Mouse (Mus musculus) myocyte (in vitro differentiated cells): ENCODE data around the gene Zfp644. TPM values are rescaled to one million over a fixed set of nuclear protein-coding genes. Genes with fewer than 3 reads are reported as not detected.

Source experiments
- H3K27me3 ChIP-seq: one replicate; pipeline ENCODE4 v1.6.1; 2011; ENCODE audit not compliant: control insufficient read depth, insufficient read depth, insufficient read length
- H3K36me3 ChIP-seq: one replicate; pipeline ENCODE4 v1.6.1; 2011; ENCODE audit not compliant: control insufficient read depth, insufficient read depth
- H3K4me2 ChIP-seq: one replicate; pipeline ENCODE4 v1.6.1; 2011; ENCODE audit warnings: low read depth, control low read depth
- H3K4me3 ChIP-seq: one replicate; pipeline ENCODE4 v1.5.1; 2011; ENCODE audit warnings: mild to moderate bottlenecking, control low read depth, moderate library complexity
- H3K79me2 ChIP-seq: one replicate; pipeline ENCODE4 v1.6.1; 2011; ENCODE audit not compliant: control insufficient read depth, insufficient read depth
- H3ac ChIP-seq: one replicate; pipeline ENCODE4 v1.6.1; 2011; ENCODE audit not compliant: control insufficient read depth, insufficient read length
- CEBPB ChIP-seq: IDR thresholded peaks from 2 replicates; pipeline ENCODE4 v1.6.1; 2011; ENCODE audit warnings: mild to moderate bottlenecking, moderate library complexity; ENCODE audit not compliant: poor library complexity, insufficient read depth, severe bottlenecking
- E2F4 ChIP-seq: IDR thresholded peaks from one replicate; pipeline ENCODE4 v1.6.1; 2011; ENCODE audit warnings: mild to moderate bottlenecking, control low read depth, moderate library complexity; ENCODE audit not compliant: insufficient read depth
- MAX ChIP-seq: IDR thresholded peaks from one replicate; pipeline ENCODE4 v1.6.1; 2011; ENCODE audit warnings: low read depth, mild to moderate bottlenecking, control low read depth
- MYOD1 ChIP-seq, 3 experiments: IDR thresholded peaks; one replicate each; pipeline ENCODE4 v1.6.1; 2011; ENCODE audit warnings: control low read depth in 2 of 3, low read depth in 2 of 3, mild to moderate bottlenecking in 2 of 3, moderate library complexity in 1 of 3; ENCODE audit not compliant: insufficient read length in 2 of 3, control insufficient read depth in 1 of 3
- MYOG ChIP-seq, 3 experiments: IDR thresholded peaks; one replicate each; pipeline ENCODE4 v1.6.1; 2011; ENCODE audit warnings: control low read depth in 2 of 3, low read depth in 2 of 3, mild to moderate bottlenecking in 2 of 3; ENCODE audit not compliant: insufficient read length in 2 of 3, control insufficient read depth in 1 of 3, insufficient read depth in 1 of 3
- POLR2A ChIP-seq: IDR thresholded peaks from one replicate; pipeline ENCODE4 v1.6.1; 2011; ENCODE audit warnings: low read depth, mild to moderate bottlenecking, control low read depth, moderate library complexity; ENCODE audit not compliant: insufficient read length
- POLR2AphosphoS2 ChIP-seq: IDR thresholded peaks from one replicate; pipeline ENCODE4 v1.6.1; 2011; ENCODE audit warnings: low read depth, control low read depth; ENCODE audit not compliant: insufficient read length
- REST ChIP-seq: IDR thresholded peaks from one replicate; pipeline ENCODE4 v1.6.1; 2011; ENCODE audit warnings: mild to moderate bottlenecking, control low read depth, moderate library complexity; ENCODE audit not compliant: insufficient read depth, insufficient read length
- SRF ChIP-seq: IDR thresholded peaks from one replicate; pipeline ENCODE4 v1.6.1; 2011; ENCODE audit warnings: low read depth; ENCODE audit not compliant: control insufficient read depth, insufficient read length
- TCF12 ChIP-seq: IDR thresholded peaks from one replicate; pipeline ENCODE4 v1.6.1; 2011; ENCODE audit warnings: mild to moderate bottlenecking, control low read depth; ENCODE audit not compliant: poor library complexity, insufficient read depth, severe bottlenecking
- TCF3 ChIP-seq: IDR thresholded peaks from one replicate; pipeline ENCODE4 v1.6.1; 2011; ENCODE audit warnings: low read depth, control low read depth; ENCODE audit not compliant: insufficient read length
- USF1 ChIP-seq: IDR thresholded peaks from one replicate; pipeline ENCODE4 v1.6.1; 2011; ENCODE audit warnings: low read depth, mild to moderate bottlenecking, control low read depth, moderate library complexity
- polyA plus RNA-seq: library from polyadenylated mRNA; unstranded; fragments of >200 nt; fragmentation: generic; extraction: Trizol; gene quantifications from one replicate; pipeline ENCODE4 v1.2.1, GENCODE M21; 2012; ENCODE audit warnings: missing spikeins

The Zfp644 gene
- polyA plus RNA-seq, 1 experiment, result 5.1 TPM

DNA sequence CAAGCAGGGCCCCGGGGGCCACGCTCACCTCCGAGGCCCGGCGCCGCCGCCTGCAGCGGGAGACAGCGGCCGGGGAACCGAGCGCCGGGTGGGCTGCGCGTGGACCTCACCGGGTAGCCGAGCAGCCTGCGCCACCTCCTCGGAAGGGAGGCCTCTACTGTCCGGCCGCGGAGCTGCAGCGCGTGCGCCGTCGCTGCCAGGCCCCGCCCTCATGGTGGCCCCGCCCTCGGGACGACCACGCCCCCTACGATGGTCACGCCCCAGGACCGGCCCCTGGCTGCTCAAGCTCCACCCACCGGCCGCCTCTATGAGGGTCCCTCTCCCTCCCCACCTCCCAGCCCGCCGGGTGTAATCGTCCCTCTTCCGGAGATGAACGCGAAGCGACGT is 122.5 kb downstream of the Zfp644 start:
- H3K79me2 ChIP-seq, result no peaks in the 10 kb centered on the region
- TF ChIP-seq TCF12 (no peak), POLR2A (no peak), POLR2AphosphoS2 (no peak), CEBPB (no peak), REST (no peak), USF1 (no peak), E2F4 (no peak), TCF3 (no peak), SRF (no peak), MYOD1 (IDR thresholded peaks at IDR 0.05; ENCODE audit: control insufficient read depth in 1 of 3, insufficient read length in 2 of 3, low read depth in 2 of 3) (no peak), MAX (no peak), MYOG (IDR thresholded peaks at IDR 0.05; ENCODE audit: control insufficient read depth in 1 of 3, insufficient read depth in 1 of 3, insufficient read length in 2 of 3, low read depth in 2 of 3) (no peak)
- H3K27me3 ChIP-seq, result peaks cover 7% of the 10 kb centered on the region
- H3ac ChIP-seq, result no peak overlapping the region
- H3K4me2 ChIP-seq, result no peak overlapping the region
- no peaks in the 10 kb centered on the region for H3K36me3 ChIP-seq
- no peak overlapping the region for H3K4me3 ChIP-seq

DNA sequence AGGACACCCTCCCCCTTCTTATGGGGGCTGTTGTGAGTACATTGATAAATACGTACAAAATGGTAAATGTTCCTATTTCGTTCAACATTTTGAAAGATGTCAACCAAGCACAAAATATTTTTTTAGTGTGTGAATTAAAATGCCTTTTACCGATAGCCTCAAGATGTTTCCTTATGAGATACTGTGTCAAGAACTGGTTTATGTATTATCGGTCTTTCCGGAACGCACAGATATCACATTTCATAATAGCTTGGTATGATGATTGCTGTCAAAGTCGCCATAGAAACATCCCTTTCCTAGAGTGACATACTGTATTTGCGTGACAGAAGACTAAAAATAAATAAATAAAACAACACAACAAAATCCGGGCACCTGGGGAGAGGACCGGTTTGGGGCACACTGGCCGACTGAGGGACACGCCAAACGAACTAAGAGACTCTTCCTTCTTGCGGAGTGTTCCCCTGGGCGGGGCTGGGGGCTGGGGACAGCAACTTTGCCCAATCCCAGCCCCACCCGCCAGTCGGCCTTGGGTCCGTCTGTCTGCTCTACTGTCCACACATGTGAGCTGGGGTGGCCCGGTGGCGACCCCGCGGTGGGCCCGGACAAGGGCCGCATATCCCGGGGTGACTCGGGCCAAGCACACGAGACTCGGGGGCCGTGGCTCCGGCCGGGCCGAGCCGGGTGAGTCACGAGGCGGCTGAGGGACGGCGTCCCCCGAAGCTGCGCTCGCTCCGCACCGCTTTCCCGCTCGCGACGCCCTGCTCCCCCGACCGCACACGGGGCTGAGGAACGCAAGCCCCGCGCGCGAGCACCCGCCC is 123.1 kb downstream of the Zfp644 start:
- Histone ChIP-seq H3ac (no peak overlapping the region), H3K4me3 (no peak overlapping the region), H3K79me2 (no peaks in the 10 kb centered on the region), H3K27me3 (peaks cover 7% of the 10 kb centered on the region), H3K4me2 (no peak overlapping the region), H3K36me3 (no peaks in the 10 kb centered on the region)
- no peak for TF ChIP-seq CEBPB
- TF ChIP-seq MYOG (IDR thresholded peaks at IDR 0.05; ENCODE audit: control insufficient read depth in 1 of 3, insufficient read depth in 1 of 3, insufficient read length in 2 of 3, low read depth in 2 of 3), result no peak
- no peak for TF ChIP-seq TCF3
- no peak for TF ChIP-seq SRF
- no peak for TF ChIP-seq USF1
- TF ChIP-seq TCF12, result no peak
- no peak for TF ChIP-seq MAX
- TF ChIP-seq E2F4, result no peak
- no peak for TF ChIP-seq POLR2AphosphoS2
- TF ChIP-seq MYOD1 (IDR thresholded peaks at IDR 0.05; ENCODE audit: control insufficient read depth in 1 of 3, insufficient read length in 2 of 3, low read depth in 2 of 3), result no peak
- TF ChIP-seq REST, result no peak
- TF ChIP-seq POLR2A, result no peak

Other genes with a start within 250 kb of the Zfp644 start
- gene Barhl2, start 239.1 kb downstream of the Zfp644 start, polyA plus RNA-seq, result not detected
- gene Gm17304, start 88.2 kb downstream of the Zfp644 start, polyA plus RNA-seq, result not detected
- gene Hfm1, start 229.0 kb upstream of the Zfp644 start, polyA plus RNA-seq, result not detected